Mouse (Mus musculus) midbrain, embryonic 13.5 days (tissue): ENCODE data around the gene Rhot1. TPM values are rescaled to one million over a fixed set of nuclear protein-coding genes. Genes with fewer than 3 reads are reported as not detected.
"Not testable (repeated sequence)": the region's sequence is repeated elsewhere in the genome, so short reads cannot be mapped to it uniquely, and the experiment has no call there.

Source experiments
- ATAC-seq: fragments of 200-750 bp; cut with Nextera tagmentation; 2 replicates; pipeline ENCODE4 v1.8.0; 2017; ENCODE audit warnings: mild to moderate bottlenecking, moderate TSS enrichment, moderate library complexity
- H3K27ac ChIP-seq: fragments of 300-500 bp; sonication (generic); 2 replicates; pipeline ENCODE4 v1.5.1; 2015; ENCODE audit warnings: inconsistent platforms, mild to moderate bottlenecking, moderate library complexity
- H3K27me3 ChIP-seq: fragments of 300-500 bp; sonication (generic); 2 replicates; pipeline ENCODE4 v1.6.1; 2015; ENCODE audit warnings: mild to moderate bottlenecking, inconsistent platforms
- H3K36me3 ChIP-seq: fragments of 300-500 bp; sonication (generic); 2 replicates; pipeline ENCODE4 v1.6.1; 2015; ENCODE audit warnings: mild to moderate bottlenecking, inconsistent platforms
- H3K4me1 ChIP-seq: fragments of 300-500 bp; sonication (generic); replicated peaks from 2 replicates; pipeline ENCODE4 v1.6.1; 2015; ENCODE audit warnings: inconsistent platforms
- H3K4me2 ChIP-seq: fragments of 300-500 bp; sonication (generic); replicated peaks from 2 replicates; pipeline ENCODE4 v1.6.1; 2015; ENCODE audit warnings: moderate library complexity, mild to moderate bottlenecking, inconsistent platforms
- H3K4me3 ChIP-seq: fragments of 300-500 bp; sonication (generic); replicated peaks from 2 replicates; pipeline ENCODE4 v1.5.1; 2015; ENCODE audit warnings: mild to moderate bottlenecking, inconsistent platforms
- H3K9ac ChIP-seq: fragments of 300-500 bp; sonication (generic); replicated peaks from 2 replicates; pipeline ENCODE4 v1.6.1; 2015; ENCODE audit warnings: mild to moderate bottlenecking, inconsistent platforms
- H3K9me3 ChIP-seq: fragments of 300-500 bp; sonication (generic); 2 replicates; pipeline ENCODE4 v1.6.1; 2016; ENCODE audit warnings: mild to moderate bottlenecking, inconsistent platforms
- WGBS: fragments of 180-500 bp; shearing (Covaris S2); methylation state at CpG from one replicate; pipeline ENCODE4 v1.1.7; 2015; 5-methylcytosine and 5-hydroxymethylcytosine counted together
- polyA plus RNA-seq: library from polyadenylated mRNA; unstranded; fragments of >200 nt; fragmentation: Nextera tagmentation; extraction: Ambion mirVana; gene quantifications from 2 replicates; pipeline ENCODE4 v1.2.1, GENCODE M21; 2015

Gene Rhot1
- polyA plus RNA-seq, 1 experiment from 2014 or later, result 69.7 TPM

GRCm38 (mm10) chr11:80202296-80202695, 6.5 kb upstream of the Rhot1 start:
- Histone ChIP-seq H3K4me1 (no peaks in the 10 kb centered on the region), H3K9me3 (no peaks in the 10 kb centered on the region), H3K9ac (no peak overlapping the region), H3K36me3 (no peaks in the 10 kb centered on the region), H3K4me3 (no peak overlapping the region), H3K27me3 (no peaks in the 10 kb centered on the region), H3K27ac (no peak overlapping the region), H3K4me2 (no peak overlapping the region)
- 85% methylated on average over 6 of the region's 6 CpGs for WGBS
- ATAC-seq, result no peak

GRCm38 (mm10) chr11:80204037-80204436, 4.8 kb upstream of the Rhot1 start:
- 77% methylated on average over 3 of the region's 3 CpGs for WGBS
- Histone ChIP-seq H3K27ac (no peak overlapping the region), H3K4me2 (no peak overlapping the region), H3K9me3 (no peaks in the 10 kb centered on the region), H3K4me1 (no peaks in the 10 kb centered on the region), H3K36me3 (no peaks in the 10 kb centered on the region), H3K27me3 (no peaks in the 10 kb centered on the region), H3K9ac (no peak overlapping the region), H3K4me3 (no peak overlapping the region)
- ATAC-seq, result no peak

- Histone ChIP-seq H3K36me3 (no peaks in the 10 kb centered on the region), H3K4me2 (no peak overlapping the region), H3K27me3 (no peaks in the 10 kb centered on the region), H3K27ac (no peak overlapping the region), H3K9ac (no peak overlapping the region), H3K4me1 (peaks cover 2% of the 10 kb centered on the region), H3K4me3 (no peak overlapping the region), H3K9me3 (no peaks in the 10 kb centered on the region)
- WGBS, result 55% methylated on average over 5 of the region's 5 CpGs
- ATAC-seq, result no peak
Measured at GRCm38 (mm10) chr11:80204941-80205340, 3.9 kb upstream of the Rhot1 start.

GRCm38 (mm10) chr11:80208465-80208859, 357 bp upstream of the Rhot1 start:
- no peak; the same call in 1 of the 2 replicates for ATAC-seq
- 40% methylated on average over 7 of the region's 7 CpGs for WGBS
- Histone ChIP-seq H3K9me3 (no peaks in the 10 kb centered on the region), H3K4me1 (peaks cover 18% of the 10 kb centered on the region), H3K36me3 (0 out of 2 replicates have a peak, but pooled peaks cover 9% of the 10 kb centered on the region), H3K9ac (no peak overlapping the region), H3K27me3 (no peaks in the 10 kb centered on the region), H3K27ac (no peak overlapping the region), H3K4me2 (no peak overlapping the region; the same call in 1 of the 2 replicates), H3K4me3 (peak overlapping the region; percentile 97; the same call in 1 of the 2 replicates)

GRCm38 (mm10) chr11:80210321-80210720, 1.5 kb downstream of the Rhot1 start:
- Histone ChIP-seq H3K27ac (no peak overlapping the region), H3K4me1 (peaks cover 18% of the 10 kb centered on the region), H3K4me2 (peak overlapping the region; percentile 71), H3K4me3 (peak overlapping the region; percentile 97), H3K27me3 (no peaks in the 10 kb centered on the region), H3K9ac (peak overlapping the region; percentile 92), H3K36me3 (peaks cover 20% of the 10 kb centered on the region; the same call in 1 of the 2 replicates), H3K9me3 (no peaks in the 10 kb centered on the region)
- ATAC-seq, result no peak
- 51% methylated on average over 6 of the region's 6 CpGs for WGBS

GRCm38 (mm10) chr11:80212282-80212681, 3.5 kb downstream of the Rhot1 start:
- no peak overlapping the region for H3K9ac ChIP-seq
- peaks cover 23% of the 10 kb centered on the region; the same call in 1 of the 2 replicates for H3K36me3 ChIP-seq
- H3K4me2 ChIP-seq, result no peak overlapping the region
- H3K27ac ChIP-seq, result no peak overlapping the region
- H3K9me3 ChIP-seq, result no peaks in the 10 kb centered on the region
- ATAC-seq, result no peak
- H3K4me1 ChIP-seq, result peaks cover 18% of the 10 kb centered on the region
- H3K4me3 ChIP-seq, result no peak overlapping the region
- H3K27me3 ChIP-seq, result no peaks in the 10 kb centered on the region
- 93% methylated on average over 2 of the region's 2 CpGs for WGBS

- 91% methylated on average over 3 of the region's 3 CpGs for WGBS
- H3K9ac ChIP-seq, result no peak overlapping the region
Measured at GRCm38 (mm10) chr11:80215291-80215690, 6.5 kb downstream of the Rhot1 start.

GRCm38 (mm10) chr11:80218657-80219293, 10.0 kb downstream of the Rhot1 start:
- H3K36me3 ChIP-seq, result peaks cover 39% of the 10 kb centered on the region
- H3K27ac ChIP-seq, result no peak overlapping the region
- no peak overlapping the region for H3K4me2 ChIP-seq
- H3K4me1 ChIP-seq, result no peaks in the 10 kb centered on the region
- H3K27me3 ChIP-seq, result no peaks in the 10 kb centered on the region
- no peak overlapping the region for H3K4me3 ChIP-seq
- ATAC-seq, result no peak
- H3K9ac ChIP-seq, result no peak overlapping the region
- no peaks in the 10 kb centered on the region for H3K9me3 ChIP-seq
- 89% methylated on average over 11 of the region's 11 CpGs for WGBS

More at GRCm38 (mm10) chr11:80215291-80215690, 6.5 kb downstream of the Rhot1 start:
- Histone ChIP-seq H3K27ac (no peak overlapping the region), H3K9me3 (no peaks in the 10 kb centered on the region), H3K4me2 (no peak overlapping the region), H3K36me3 (peaks cover 27% of the 10 kb centered on the region), H3K4me3 (no peak overlapping the region), H3K27me3 (no peaks in the 10 kb centered on the region), H3K4me1 (peaks cover 12% of the 10 kb centered on the region)
- ATAC-seq, result no peak

- not testable (repeated sequence) for H3K27ac ChIP-seq, H3K27me3 ChIP-seq, H3K4me2 ChIP-seq, ATAC-seq, H3K4me3 ChIP-seq, H3K9me3 ChIP-seq, H3K9ac ChIP-seq, H3K4me1 ChIP-seq
- WGBS, result 99% methylated on average over 3 of the region's 5 CpGs
- peaks cover 69% of the 10 kb centered on the region for H3K36me3 ChIP-seq
Measured at GRCm38 (mm10) chr11:80230066-80230465, 21.2 kb downstream of the Rhot1 start.

GRCm38 (mm10) chr11:80237278-80237677, 28.5 kb downstream of the Rhot1 start:
- no peak for ATAC-seq
- Histone ChIP-seq H3K27ac (no peak overlapping the region), H3K27me3 (no peaks in the 10 kb centered on the region), H3K36me3 (peaks cover 45% of the 10 kb centered on the region), H3K9ac (no peak overlapping the region), H3K4me3 (no peak overlapping the region), H3K9me3 (no peaks in the 10 kb centered on the region), H3K4me2 (no peak overlapping the region), H3K4me1 (no peaks in the 10 kb centered on the region)
- 93% methylated on average over 3 of the region's 3 CpGs for WGBS

GRCm38 (mm10) chr11:80238306-80238705, 29.5 kb downstream of the Rhot1 start:
- Histone ChIP-seq H3K4me2 (no peak overlapping the region), H3K4me3 (no peak overlapping the region), H3K36me3 (peaks cover 46% of the 10 kb centered on the region), H3K9me3 (no peaks in the 10 kb centered on the region), H3K4me1 (no peaks in the 10 kb centered on the region), H3K9ac (no peak overlapping the region), H3K27ac (no peak overlapping the region), H3K27me3 (no peaks in the 10 kb centered on the region)
- no peak for ATAC-seq
- 89% methylated on average over 4 of the region's 4 CpGs for whole genome bisulfite sequencing

GRCm38 (mm10) chr11:80247026-80247425, 38.2 kb downstream of the Rhot1 start:
- H3K4me1 ChIP-seq, result no peaks in the 10 kb centered on the region
- H3K4me2 ChIP-seq, result no peak overlapping the region
- no peak for ATAC-seq
- H3K9me3 ChIP-seq, result no peaks in the 10 kb centered on the region
- no peak overlapping the region for H3K4me3 ChIP-seq
- H3K27ac ChIP-seq, result no peak overlapping the region
- peaks cover 84% of the 10 kb centered on the region for H3K36me3 ChIP-seq
- H3K9ac ChIP-seq, result no peak overlapping the region
- no peaks in the 10 kb centered on the region for H3K27me3 ChIP-seq

- no peaks in the 10 kb centered on the region for H3K9me3 ChIP-seq
- 95% methylated on average over 3 of the region's 3 CpGs for WGBS
- H3K4me3 ChIP-seq, result no peak overlapping the region
- H3K27me3 ChIP-seq, result no peaks in the 10 kb centered on the region
- H3K4me2 ChIP-seq, result no peak overlapping the region
- H3K9ac ChIP-seq, result no peak overlapping the region
- no peaks in the 10 kb centered on the region for H3K4me1 ChIP-seq
- H3K36me3 ChIP-seq, result peaks cover 77% of the 10 kb centered on the region
- no peak overlapping the region for H3K27ac ChIP-seq
- no peak for ATAC-seq
Measured at GRCm38 (mm10) chr11:80248531-80248930, 39.7 kb downstream of the Rhot1 start.
